Mouse (Mus musculus) hindbrain, embryonic 12.5 days (tissue): ENCODE measurements around the gene Kcnip4. TPM values are rescaled to one million over a fixed set of nuclear protein-coding genes. Genes with fewer than 3 reads are reported as not detected.
A peak's percentile ranks its signal among the peaks of the same experiment; 100 is the strongest.

Experiments used
- ATAC-seq: fragments of 200-750 bp; cut with Nextera tagmentation; 2 replicates; pipeline ENCODE4 v1.8.0; 2017; ENCODE audit warnings: moderate TSS enrichment; ENCODE audit not compliant: low FRiP score
- H3K27ac ChIP-seq: fragments of 300-500 bp; sonication (generic); 2 replicates; pipeline ENCODE4 v1.5.1; 2016; ENCODE audit warnings: mild to moderate bottlenecking
- H3K27me3 ChIP-seq: fragments of 300-500 bp; sonication (generic); 2 replicates; pipeline ENCODE4 v1.6.1; 2016; ENCODE audit warnings: mild to moderate bottlenecking
- H3K36me3 ChIP-seq: fragments of 300-500 bp; sonication (generic); 2 replicates; pipeline ENCODE4 v1.6.1; 2016; ENCODE audit warnings: mild to moderate bottlenecking
- H3K4me1 ChIP-seq: fragments of 300-500 bp; sonication (generic); 2 replicates; pipeline ENCODE4 v1.6.1; 2016
- H3K4me2 ChIP-seq: fragments of 300-500 bp; sonication (generic); replicated peaks from 2 replicates; pipeline ENCODE4 v1.6.1; 2016; ENCODE audit warnings: mild to moderate bottlenecking
- H3K4me3 ChIP-seq: fragments of 300-500 bp; sonication (generic); 2 replicates; pipeline ENCODE4 v1.5.1; 2016; ENCODE audit warnings: mild to moderate bottlenecking
- H3K9ac ChIP-seq: fragments of 300-500 bp; sonication (generic); 2 replicates; pipeline ENCODE4 v1.6.1; 2016; ENCODE audit warnings: mild to moderate bottlenecking, moderate library complexity
- H3K9me3 ChIP-seq: fragments of 300-500 bp; sonication (generic); replicated peaks from 2 replicates; pipeline ENCODE4 v1.6.1; 2016; ENCODE audit warnings: mild to moderate bottlenecking
- WGBS: fragments of 180-500 bp; shearing (Covaris S2); methylation state at CpG from one replicate; pipeline ENCODE4 v1.1.7; 2016; 5-methylcytosine and 5-hydroxymethylcytosine counted together
- polyA plus RNA-seq: library from polyadenylated mRNA; unstranded; fragments of >200 nt; fragmentation: Nextera tagmentation; extraction: Ambion mirVana; gene quantifications from 2 replicates; pipeline ENCODE4 v1.2.1, GENCODE M21; 2016

Kcnip4 gene
- polyA plus RNA-seq, 1 experiment from 2014 or later = 4.8 TPM

GRCm38 (mm10) chr5:48737640-48738039, 787.1 kb downstream of the Kcnip4 start:
- Histone ChIP-seq H3K9me3 (no peaks in the 10 kb centered on the region), H3K4me2 (no peak overlapping the region), H3K27ac (no peak overlapping the region), H3K9ac (no peak overlapping the region), H3K36me3 (no peaks in the 10 kb centered on the region), H3K4me1 (no peaks in the 10 kb centered on the region), H3K27me3 (no peaks in the 10 kb centered on the region), H3K4me3 (no peak overlapping the region)
- 0 out of 2 replicates have a peak, but pooled peaks have one; percentile 35 for ATAC-seq
- 46% methylated on average over 2 of the region's 2 CpGs for WGBS

- no peak overlapping the region for H3K9ac ChIP-seq
- no peak overlapping the region for H3K27ac ChIP-seq
- no peaks in the 10 kb centered on the region for H3K27me3 ChIP-seq
- ATAC-seq = no peak
- no peak overlapping the region for H3K4me2 ChIP-seq
- no peaks in the 10 kb centered on the region for H3K36me3 ChIP-seq
- H3K4me1 ChIP-seq = no peaks in the 10 kb centered on the region
- H3K9me3 ChIP-seq = no peaks in the 10 kb centered on the region
- H3K4me3 ChIP-seq = no peak overlapping the region
These were observed 806.5 kb downstream of the Kcnip4 start for GRCm38 (mm10) chr5:48718166-48718565.

GRCm38 (mm10) chr5:48705997-48706396, 818.7 kb downstream of the Kcnip4 start:
- Histone ChIP-seq H3K4me2 (no peak overlapping the region), H3K4me1 (no peaks in the 10 kb centered on the region), H3K9ac (no peak overlapping the region), H3K36me3 (no peaks in the 10 kb centered on the region), H3K27ac (no peak overlapping the region), H3K27me3 (no peaks in the 10 kb centered on the region), H3K4me3 (no peak overlapping the region), H3K9me3 (no peaks in the 10 kb centered on the region)
- no peak for ATAC-seq
- WGBS = 82% methylated on average over 3 of the region's 3 CpGs

- H3K4me1 ChIP-seq = no peaks in the 10 kb centered on the region
- no peak overlapping the region for H3K4me2 ChIP-seq
- H3K9ac ChIP-seq = no peak overlapping the region
- no peak for ATAC-seq
- H3K9me3 ChIP-seq = no peaks in the 10 kb centered on the region
- WGBS = 83% methylated on average over 3 of the region's 3 CpGs
- no peak overlapping the region for H3K27ac ChIP-seq
- no peaks in the 10 kb centered on the region for H3K27me3 ChIP-seq
- H3K4me3 ChIP-seq = no peak overlapping the region
- no peaks in the 10 kb centered on the region for H3K36me3 ChIP-seq
These were observed 837.6 kb downstream of the Kcnip4 start for GRCm38 (mm10) chr5:48687068-48687467.

- H3K9ac ChIP-seq = no peak overlapping the region
- H3K27ac ChIP-seq = no peak overlapping the region
- no peaks in the 10 kb centered on the region for H3K27me3 ChIP-seq
- WGBS = 89% methylated on average over 8 of the region's 8 CpGs
- H3K9me3 ChIP-seq = no peaks in the 10 kb centered on the region
- no peak overlapping the region for H3K4me2 ChIP-seq
- no peak overlapping the region for H3K4me3 ChIP-seq
- H3K4me1 ChIP-seq = no peaks in the 10 kb centered on the region
- H3K36me3 ChIP-seq = no peaks in the 10 kb centered on the region
- ATAC-seq = no peak
These were observed 844.7 kb downstream of the Kcnip4 start for GRCm38 (mm10) chr5:48679733-48680595.

GRCm38 (mm10) chr5:48662504-48662903, 862.2 kb downstream of the Kcnip4 start:
- Histone ChIP-seq H3K27me3 (no peaks in the 10 kb centered on the region), H3K36me3 (no peaks in the 10 kb centered on the region), H3K4me3 (no peak overlapping the region), H3K9ac (no peak overlapping the region), H3K27ac (no peak overlapping the region), H3K9me3 (no peaks in the 10 kb centered on the region), H3K4me2 (no peak overlapping the region), H3K4me1 (no peaks in the 10 kb centered on the region)
- no peak for ATAC-seq
- WGBS = 67% methylated on average over 3 of the region's 3 CpGs

- H3K27me3 ChIP-seq = no peaks in the 10 kb centered on the region
- no peaks in the 10 kb centered on the region for H3K36me3 ChIP-seq
- ATAC-seq = no peak
- H3K9me3 ChIP-seq = no peaks in the 10 kb centered on the region
- H3K27ac ChIP-seq = no peak overlapping the region
- 92% methylated on average over 2 of the region's 3 CpGs for WGBS
- H3K9ac ChIP-seq = no peak overlapping the region
- no peak overlapping the region for H3K4me2 ChIP-seq
- no peak overlapping the region for H3K4me3 ChIP-seq
- H3K4me1 ChIP-seq = no peaks in the 10 kb centered on the region
These were observed 864.7 kb downstream of the Kcnip4 start for GRCm38 (mm10) chr5:48659975-48660374.

- Histone ChIP-seq H3K9ac (no peak overlapping the region), H3K4me2 (no peak overlapping the region), H3K4me3 (no peak overlapping the region), H3K9me3 (no peaks in the 10 kb centered on the region), H3K27ac (no peak overlapping the region), H3K36me3 (no peaks in the 10 kb centered on the region), H3K4me1 (no peaks in the 10 kb centered on the region), H3K27me3 (no peaks in the 10 kb centered on the region)
- ATAC-seq = no peak
- 64% methylated on average over 4 of the region's 4 CpGs for WGBS
These were observed 874.2 kb downstream of the Kcnip4 start for GRCm38 (mm10) chr5:48650496-48650895.

- ATAC-seq = no peak
- Histone ChIP-seq H3K27me3 (no peaks in the 10 kb centered on the region), H3K9ac (no peak overlapping the region), H3K4me3 (no peak overlapping the region), H3K27ac (no peak overlapping the region), H3K4me2 (no peak overlapping the region), H3K4me1 (no peaks in the 10 kb centered on the region), H3K9me3 (no peaks in the 10 kb centered on the region), H3K36me3 (no peaks in the 10 kb centered on the region)
- 84% methylated on average over 6 of the region's 6 CpGs for WGBS
These were observed 888.0 kb downstream of the Kcnip4 start for GRCm38 (mm10) chr5:48636675-48637074.

- no peak overlapping the region for H3K4me3 ChIP-seq
- no peak overlapping the region for H3K27ac ChIP-seq
- no peaks in the 10 kb centered on the region for H3K9me3 ChIP-seq
- no peaks in the 10 kb centered on the region for H3K36me3 ChIP-seq
- ATAC-seq = no peak
- H3K9ac ChIP-seq = no peak overlapping the region
- H3K4me1 ChIP-seq = no peaks in the 10 kb centered on the region
- H3K4me2 ChIP-seq = no peak overlapping the region
- WGBS = 93% methylated on average over 3 of the region's 3 CpGs
- H3K27me3 ChIP-seq = no peaks in the 10 kb centered on the region
These were observed 891.1 kb downstream of the Kcnip4 start for GRCm38 (mm10) chr5:48633631-48634030.

GRCm38 (mm10) chr5:48623370-48623769, 901.3 kb downstream of the Kcnip4 start:
- H3K36me3 ChIP-seq = no peaks in the 10 kb centered on the region

GRCm38 (mm10) chr5:48606916-48607315, 917.8 kb downstream of the Kcnip4 start:
- H3K27me3 ChIP-seq = no peaks in the 10 kb centered on the region
- WGBS = 86% methylated on average over 5 of the region's 5 CpGs
- H3K4me3 ChIP-seq = no peak overlapping the region
- no peaks in the 10 kb centered on the region for H3K9me3 ChIP-seq
- H3K9ac ChIP-seq = no peak overlapping the region
- no peaks in the 10 kb centered on the region for H3K4me1 ChIP-seq
- no peaks in the 10 kb centered on the region for H3K36me3 ChIP-seq
- ATAC-seq = no peak
- no peak overlapping the region for H3K4me2 ChIP-seq
- no peak overlapping the region for H3K27ac ChIP-seq

More at GRCm38 (mm10) chr5:48623370-48623769, 901.3 kb downstream of the Kcnip4 start:
- Histone ChIP-seq H3K9me3 (no peaks in the 10 kb centered on the region), H3K4me3 (no peak overlapping the region), H3K27me3 (no peaks in the 10 kb centered on the region), H3K4me1 (no peaks in the 10 kb centered on the region), H3K9ac (no peak overlapping the region), H3K4me2 (no peak overlapping the region), H3K27ac (no peak overlapping the region)
- no peak for ATAC-seq
- WGBS = 78% methylated on average over 7 of the region's 7 CpGs

GRCm38 (mm10) chr5:48606281-48606680, 918.4 kb downstream of the Kcnip4 start:
- no peak for ATAC-seq
- Histone ChIP-seq H3K9me3 (no peaks in the 10 kb centered on the region), H3K4me3 (no peak overlapping the region), H3K9ac (no peak overlapping the region), H3K27ac (no peak overlapping the region), H3K4me2 (no peak overlapping the region), H3K36me3 (no peaks in the 10 kb centered on the region), H3K27me3 (no peaks in the 10 kb centered on the region), H3K4me1 (no peaks in the 10 kb centered on the region)
- WGBS = 88% methylated on average over 9 of the region's 9 CpGs
